Mouse (Mus musculus): ENCODE data around the gene Slc35f5. TPM values are rescaled to one million over a fixed set of nuclear protein-coding genes. Genes with fewer than 3 reads are reported as not detected.

Gene Slc35f5
- polyA plus RNA-seq, 2 experiments: 45.6 to 60.4 TPM

- DNase-seq (ENCODE audit: low spot score) (no peak), ATAC-seq (ENCODE audit: low FRiP score, low read depth) (no peak)
- Histone ChIP-seq H3K4me1 (ENCODE audit: control insufficient read depth, insufficient read depth, low read length) (no peaks in the 10 kb centered on the region), H3K4me2 (replicated peaks; ENCODE audit: low read depth, low read length, severe bottlenecking) (no peak overlapping the region), H3K9ac (ENCODE audit: low read depth, low read length, severe bottlenecking) (no peak overlapping the region), H3K27me3 (ENCODE audit: control insufficient read depth, insufficient read depth, low read length) (no peaks in the 10 kb centered on the region), H3K36me3 (ENCODE audit: control insufficient read depth, insufficient read depth, low read length) (peaks cover 73% of the 10 kb centered on the region), H3K27ac (replicated peaks; ENCODE audit: low read depth, low read length) (no peak overlapping the region), H3K4me3 (replicated peaks; ENCODE audit: low read length) (no peak overlapping the region), H3K9me3 (ENCODE audit: control insufficient read depth, low read length) (no peaks in the 10 kb centered on the region)
- no peak for TF ChIP-seq POLR2A (IDR thresholded peaks at IDR 0.05; ENCODE audit: borderline replicate concordance, extremely low read depth, insufficient read depth, insufficient read length)
- WGBS: 85% methylated on average over 2 of the region's 2 CpGs
These were observed 13.8 kb downstream of the Slc35f5 start for GRCm38 (mm10) chr1:125574219-125574618.

- no peak for DNase-seq (ENCODE audit: low spot score)
- Histone ChIP-seq H3K27ac (replicated peaks; ENCODE audit: low read depth, low read length) (no peak overlapping the region), H3K9me3 (ENCODE audit: control insufficient read depth, low read length) (no peaks in the 10 kb centered on the region), H3K36me3 (ENCODE audit: control insufficient read depth, insufficient read depth, low read length) (peaks cover 66% of the 10 kb centered on the region), H3K4me3 (replicated peaks; ENCODE audit: low read length) (no peak overlapping the region), H3K4me2 (replicated peaks; ENCODE audit: low read depth, low read length, severe bottlenecking) (no peak overlapping the region), H3K4me1 (ENCODE audit: control insufficient read depth, insufficient read depth, low read length) (no peaks in the 10 kb centered on the region), H3K27me3 (ENCODE audit: control insufficient read depth, insufficient read depth, low read length) (no peaks in the 10 kb centered on the region), H3K9ac (ENCODE audit: low read depth, low read length, severe bottlenecking) (no peak overlapping the region)
- no peak for TF ChIP-seq POLR2A (IDR thresholded peaks at IDR 0.05; ENCODE audit: borderline replicate concordance, extremely low read depth, insufficient read depth, insufficient read length)
- ATAC-seq (ENCODE audit: low FRiP score, low read depth): no peak
- WGBS: 88% methylated on average over 10 of the region's 10 CpGs
These were observed 15.2 kb downstream of the Slc35f5 start for GRCm38 (mm10) chr1:125575458-125576114.

GRCm38 (mm10) chr1:125576965-125577364 is 16.6 kb downstream of the Slc35f5 start:
- ATAC-seq (ENCODE audit: low FRiP score, low read depth): no peak
- no peak for DNase-seq (ENCODE audit: low spot score)
- Histone ChIP-seq H3K36me3 (ENCODE audit: control insufficient read depth, insufficient read depth, low read length) (peaks cover 69% of the 10 kb centered on the region), H3K27me3 (ENCODE audit: control insufficient read depth, insufficient read depth, low read length) (no peaks in the 10 kb centered on the region), H3K9ac (ENCODE audit: low read depth, low read length, severe bottlenecking) (no peak overlapping the region), H3K4me1 (ENCODE audit: control insufficient read depth, insufficient read depth, low read length) (no peaks in the 10 kb centered on the region), H3K4me2 (replicated peaks; ENCODE audit: low read depth, low read length, severe bottlenecking) (no peak overlapping the region), H3K27ac (replicated peaks; ENCODE audit: low read depth, low read length) (no peak overlapping the region), H3K4me3 (replicated peaks; ENCODE audit: low read length) (no peak overlapping the region), H3K9me3 (ENCODE audit: control insufficient read depth, low read length) (no peaks in the 10 kb centered on the region)
- no peak for TF ChIP-seq POLR2A (IDR thresholded peaks at IDR 0.05; ENCODE audit: borderline replicate concordance, extremely low read depth, insufficient read depth, insufficient read length)

- WGBS: 82% methylated on average over 1 of the region's 1 CpGs
- H3K36me3 ChIP-seq (ENCODE audit: control insufficient read depth, insufficient read depth, low read length): peaks cover 63% of the 10 kb centered on the region
These were observed 17.7 kb downstream of the Slc35f5 start for GRCm38 (mm10) chr1:125578091-125578490.

GRCm38 (mm10) chr1:125581134-125581533 is 20.7 kb downstream of the Slc35f5 start:
- H3K4me2 ChIP-seq (replicated peaks; ENCODE audit: low read depth, low read length, severe bottlenecking): no peak overlapping the region
- no peaks in the 10 kb centered on the region for H3K9me3 ChIP-seq (ENCODE audit: control insufficient read depth, low read length)
- WGBS: 90% methylated on average over 3 of the region's 3 CpGs
- no peak overlapping the region for H3K27ac ChIP-seq (replicated peaks; ENCODE audit: low read depth, low read length)
- peaks cover 55% of the 10 kb centered on the region for H3K36me3 ChIP-seq (ENCODE audit: control insufficient read depth, insufficient read depth, low read length)
- H3K27me3 ChIP-seq (ENCODE audit: control insufficient read depth, insufficient read depth, low read length): no peaks in the 10 kb centered on the region
- no peak overlapping the region for H3K9ac ChIP-seq (ENCODE audit: low read depth, low read length, severe bottlenecking)
- no peak overlapping the region for H3K4me3 ChIP-seq (replicated peaks; ENCODE audit: low read length)
- DNase-seq (ENCODE audit: low spot score) (no peak), ATAC-seq (ENCODE audit: low FRiP score, low read depth) (no peak)
- H3K4me1 ChIP-seq (ENCODE audit: control insufficient read depth, insufficient read depth, low read length): no peaks in the 10 kb centered on the region
- no peak for TF ChIP-seq POLR2A (IDR thresholded peaks at IDR 0.05; ENCODE audit: borderline replicate concordance, extremely low read depth, insufficient read depth, insufficient read length)

More at GRCm38 (mm10) chr1:125578091-125578490, 17.7 kb downstream of the Slc35f5 start:
- H3K4me3 ChIP-seq (replicated peaks; ENCODE audit: low read length): no peak overlapping the region
- no peaks in the 10 kb centered on the region for H3K9me3 ChIP-seq (ENCODE audit: control insufficient read depth, low read length)
- H3K27ac ChIP-seq (replicated peaks; ENCODE audit: low read depth, low read length): no peak overlapping the region
- no peak overlapping the region for H3K4me2 ChIP-seq (replicated peaks; ENCODE audit: low read depth, low read length, severe bottlenecking)
- DNase-seq (ENCODE audit: low spot score) (no peak), ATAC-seq (ENCODE audit: low FRiP score, low read depth) (no peak)
- TF ChIP-seq POLR2A (IDR thresholded peaks at IDR 0.05; ENCODE audit: borderline replicate concordance, extremely low read depth, insufficient read depth, insufficient read length): no peak
- no peaks in the 10 kb centered on the region for H3K27me3 ChIP-seq (ENCODE audit: control insufficient read depth, insufficient read depth, low read length)
- H3K9ac ChIP-seq (ENCODE audit: low read depth, low read length, severe bottlenecking): no peak overlapping the region
- no peaks in the 10 kb centered on the region for H3K4me1 ChIP-seq (ENCODE audit: control insufficient read depth, insufficient read depth, low read length)

All from limb, embryonic 14.5 days (tissue).